Mouse (Mus musculus) hindbrain, embryonic 10.5 days (tissue): ENCODE data around the gene Gm7168. TPM values are rescaled to one million over a fixed set of nuclear protein-coding genes. Genes with fewer than 3 reads are reported as not detected.

Experiments
- polyA plus RNA-seq: library from polyadenylated mRNA; unstranded; fragments of >200 nt; fragmentation: Nextera tagmentation; extraction: Ambion mirVana; gene quantifications from 2 replicates; pipeline ENCODE4 v1.2.1, GENCODE M21; 2016

The Gm7168 gene
- polyA plus RNA-seq, 1 experiment from 2014 or later, result not detected

Other genes with a start within 250 kb of the Gm7168 start
- gene Afdn, start 187.8 kb upstream of the Gm7168 start, polyA plus RNA-seq, result 71.0 and 72.2 TPM in 2 replicates
- 4.4 and 7.5 TPM in 2 replicates for gene Tcte2, start 186.5 kb upstream of the Gm7168 start, polyA plus RNA-seq
- not detected in 2 replicates for gene Gm7356, start 55.3 kb downstream of the Gm7168 start, polyA plus RNA-seq
- not detected in 2 replicates for gene Gm7358, start 111.2 kb downstream of the Gm7168 start, polyA plus RNA-seq